Mouse (Mus musculus) neural tube, embryonic 12.5 days (tissue): ENCODE measurements around the gene Pfpl. TPM values are rescaled to one million over a fixed set of nuclear protein-coding genes. Genes with fewer than 3 reads are reported as not detected.

Source experiments
- ATAC-seq: fragments of 200-750 bp; cut with Nextera tagmentation; 2 replicates; pipeline ENCODE4 v1.8.0; 2017; ENCODE audit warnings: low read depth, mild to moderate bottlenecking, moderate TSS enrichment, moderate library complexity; ENCODE audit not compliant: low FRiP score
- H3K27ac ChIP-seq: fragments of 300-500 bp; sonication (generic); 2 replicates; pipeline ENCODE4 v1.5.1; 2016
- H3K27me3 ChIP-seq: fragments of 300-500 bp; sonication (generic); replicated peaks from 2 replicates; pipeline ENCODE4 v1.6.1; 2016; ENCODE audit warnings: mild to moderate bottlenecking
- H3K36me3 ChIP-seq: fragments of 300-500 bp; sonication (generic); 2 replicates; pipeline ENCODE4 v1.6.1; 2016; ENCODE audit warnings: mild to moderate bottlenecking
- H3K4me1 ChIP-seq: fragments of 300-500 bp; sonication (generic); 2 replicates; pipeline ENCODE4 v1.6.1; 2016
- H3K4me2 ChIP-seq: fragments of 300-500 bp; sonication (generic); replicated peaks from 2 replicates; pipeline ENCODE4 v1.6.1; 2016; ENCODE audit warnings: mild to moderate bottlenecking
- H3K4me3 ChIP-seq: fragments of 300-500 bp; sonication (generic); 2 replicates; pipeline ENCODE4 v1.5.1; 2016
- H3K9ac ChIP-seq: fragments of 300-500 bp; sonication (generic); 2 replicates; pipeline ENCODE4 v1.6.1; 2016; ENCODE audit warnings: mild to moderate bottlenecking
- H3K9me3 ChIP-seq: fragments of 300-500 bp; sonication (generic); 2 replicates; pipeline ENCODE4 v1.6.1; 2016; ENCODE audit warnings: mild to moderate bottlenecking
- WGBS: fragments of 180-500 bp; shearing (Covaris S2); methylation state at CpG from one replicate; pipeline ENCODE4 v1.1.7; 2016; 5-methylcytosine and 5-hydroxymethylcytosine counted together
- polyA plus RNA-seq: library from polyadenylated mRNA; unstranded; fragments of >200 nt; fragmentation: Nextera tagmentation; extraction: Ambion mirVana; gene quantifications from 2 replicates; pipeline ENCODE4 v1.2.1, GENCODE M21; 2016

Pfpl gene
- polyA plus RNA-seq, 1 experiment from 2014 or later, result not detected

- no peaks in the 10 kb centered on the region for H3K27me3 ChIP-seq
- ATAC-seq, result no peak
- WGBS, result 86% methylated on average over 4 of the region's 4 CpGs
- H3K4me2 ChIP-seq, result no peak overlapping the region
- no peaks in the 10 kb centered on the region for H3K36me3 ChIP-seq
- no peaks in the 10 kb centered on the region for H3K4me1 ChIP-seq
- no peak overlapping the region for H3K4me3 ChIP-seq
- no peaks in the 10 kb centered on the region for H3K9me3 ChIP-seq
- H3K9ac ChIP-seq, result no peak overlapping the region
- no peak overlapping the region for H3K27ac ChIP-seq
Observed at GRCm38 (mm10) chr19:12442560-12442959, 14.9 kb downstream of the Pfpl start.

GRCm38 (mm10) chr19:12445014-12445413 lies 17.3 kb downstream of the Pfpl start:
- Histone ChIP-seq H3K9me3 (no peaks in the 10 kb centered on the region), H3K4me1 (no peaks in the 10 kb centered on the region), H3K27me3 (no peaks in the 10 kb centered on the region), H3K27ac (no peak overlapping the region), H3K36me3 (no peaks in the 10 kb centered on the region), H3K4me3 (no peak overlapping the region), H3K4me2 (no peak overlapping the region), H3K9ac (no peak overlapping the region)
- ATAC-seq, result no peak
- WGBS, result 92% methylated on average over 3 of the region's 3 CpGs

- ATAC-seq, result no peak
- no peak overlapping the region for H3K4me2 ChIP-seq
- no peak overlapping the region for H3K4me3 ChIP-seq
Observed at GRCm38 (mm10) chr19:12457401-12458066, 29.8 kb downstream of the Pfpl start.

GRCm38 (mm10) chr19:12459516-12459915 lies 31.8 kb downstream of the Pfpl start:
- Histone ChIP-seq H3K4me1 (no peaks in the 10 kb centered on the region), H3K4me2 (no peak overlapping the region), H3K9me3 (no peaks in the 10 kb centered on the region), H3K27me3 (no peaks in the 10 kb centered on the region), H3K27ac (no peak overlapping the region), H3K36me3 (no peaks in the 10 kb centered on the region), H3K9ac (no peak overlapping the region), H3K4me3 (no peak overlapping the region)
- ATAC-seq, result no peak
- 83% methylated on average over 4 of the region's 4 CpGs for WGBS

More at GRCm38 (mm10) chr19:12457401-12458066, 29.8 kb downstream of the Pfpl start:
- WGBS, result 83% methylated on average over 12 of the region's 12 CpGs
- Histone ChIP-seq H3K27ac (no peak overlapping the region), H3K4me1 (no peaks in the 10 kb centered on the region), H3K9me3 (no peaks in the 10 kb centered on the region), H3K36me3 (no peaks in the 10 kb centered on the region), H3K9ac (no peak overlapping the region), H3K27me3 (no peaks in the 10 kb centered on the region)

- H3K36me3 ChIP-seq, result peaks cover 8% of the 10 kb centered on the region; the same call in 1 of the 2 replicates
- no peaks in the 10 kb centered on the region for H3K27me3 ChIP-seq
- H3K4me1 ChIP-seq, result no peaks in the 10 kb centered on the region
- no peaks in the 10 kb centered on the region for H3K9me3 ChIP-seq
- no peak within 1 kb of the TSS for H3K27ac ChIP-seq
- no peak for ATAC-seq
- no peak within 1 kb of the TSS for H3K4me2 ChIP-seq
- no peak within 1 kb of the TSS for H3K4me3 ChIP-seq
- no peak within 1 kb of the TSS for H3K9ac ChIP-seq
- WGBS, result 85% methylated on average over 11 of the region's 11 CpGs
Observed at GRCm38 (mm10) chr19:12460282-12461249, 32.9 kb downstream of the Pfpl start, which contains the start of gene Mpeg1. Gene Mpeg1 (plus strand): TSS chr19:12460779.

GRCm38 (mm10) chr19:12462851-12463721 lies 35.4 kb downstream of the Pfpl start:
- H3K36me3 ChIP-seq, result peaks cover 18% of the 10 kb centered on the region
- H3K4me1 ChIP-seq, result no peaks in the 10 kb centered on the region
- no peak overlapping the region for H3K27ac ChIP-seq
- WGBS, result 82% methylated on average over 7 of the region's 7 CpGs
- H3K4me2 ChIP-seq, result no peak overlapping the region
- no peak for ATAC-seq
- H3K9ac ChIP-seq, result no peak overlapping the region
- H3K27me3 ChIP-seq, result no peaks in the 10 kb centered on the region
- H3K4me3 ChIP-seq, result no peak overlapping the region
- no peaks in the 10 kb centered on the region for H3K9me3 ChIP-seq

GRCm38 (mm10) chr19:12463722-12464035 lies 36.0 kb downstream of the Pfpl start:
- 68% methylated on average over 1 of the region's 1 CpGs for WGBS
- H3K9me3 ChIP-seq, result no peaks in the 10 kb centered on the region
- H3K27ac ChIP-seq, result no peak overlapping the region
- ATAC-seq, result no peak
- H3K4me1 ChIP-seq, result no peaks in the 10 kb centered on the region
- H3K4me2 ChIP-seq, result no peak overlapping the region
- H3K36me3 ChIP-seq, result peaks cover 24% of the 10 kb centered on the region
- H3K9ac ChIP-seq, result no peak overlapping the region
- H3K27me3 ChIP-seq, result no peaks in the 10 kb centered on the region
- no peak overlapping the region for H3K4me3 ChIP-seq

GRCm38 (mm10) chr19:12464127-12464526 lies 36.4 kb downstream of the Pfpl start:
- Histone ChIP-seq H3K4me2 (no peak overlapping the region), H3K36me3 (peaks cover 28% of the 10 kb centered on the region), H3K4me3 (no peak overlapping the region), H3K9me3 (no peaks in the 10 kb centered on the region), H3K27ac (no peak overlapping the region), H3K9ac (no peak overlapping the region), H3K27me3 (no peaks in the 10 kb centered on the region), H3K4me1 (no peaks in the 10 kb centered on the region)
- no peak for ATAC-seq
- 88% methylated on average over 5 of the region's 5 CpGs for WGBS

- Histone ChIP-seq H3K4me2 (no peak overlapping the region), H3K4me1 (no peaks in the 10 kb centered on the region), H3K36me3 (peaks cover 32% of the 10 kb centered on the region), H3K9me3 (no peaks in the 10 kb centered on the region), H3K4me3 (no peak overlapping the region), H3K9ac (no peak overlapping the region), H3K27me3 (no peaks in the 10 kb centered on the region), H3K27ac (no peak overlapping the region)
- ATAC-seq, result no peak
- 84% methylated on average over 4 of the region's 4 CpGs for WGBS
Observed at GRCm38 (mm10) chr19:12464674-12465073, 37.0 kb downstream of the Pfpl start.

GRCm38 (mm10) chr19:12465530-12466144 lies 37.9 kb downstream of the Pfpl start:
- WGBS, result 95% methylated on average over 10 of the region's 10 CpGs
- H3K9me3 ChIP-seq, result no peaks in the 10 kb centered on the region
- H3K4me3 ChIP-seq, result no peak overlapping the region
- peaks cover 35% of the 10 kb centered on the region for H3K36me3 ChIP-seq
- no peak for ATAC-seq
- no peaks in the 10 kb centered on the region for H3K27me3 ChIP-seq
- H3K9ac ChIP-seq, result no peak overlapping the region
- H3K27ac ChIP-seq, result no peak overlapping the region
- no peaks in the 10 kb centered on the region for H3K4me1 ChIP-seq
- no peak overlapping the region for H3K4me2 ChIP-seq

- H3K4me2 ChIP-seq, result no peak overlapping the region
- ATAC-seq, result peak; percentile 59
- H3K9me3 ChIP-seq, result no peaks in the 10 kb centered on the region
- no peaks in the 10 kb centered on the region for H3K4me1 ChIP-seq
- H3K4me3 ChIP-seq, result no peak overlapping the region
- peaks cover 40% of the 10 kb centered on the region for H3K36me3 ChIP-seq
- H3K9ac ChIP-seq, result no peak overlapping the region
- no peaks in the 10 kb centered on the region for H3K27me3 ChIP-seq
- no peak overlapping the region for H3K27ac ChIP-seq
- WGBS, result 29% methylated on average over 7 of the region's 7 CpGs
Observed at GRCm38 (mm10) chr19:12466204-12466603, 38.5 kb downstream of the Pfpl start.
